Mouse (Mus musculus) cerebellum, adult 2 months (tissue): ENCODE measurements around the gene Sart3. TPM values are rescaled to one million over a fixed set of nuclear protein-coding genes. Genes with fewer than 3 reads are reported as not detected.

ENCODE experiments used
- DNase-seq, 2 experiments: peaks; one replicate each; pipeline ENCODE4 v3.0.0; 2021
- H3K27ac ChIP-seq: fragments of 200-500 bp; 2 replicates; pipeline ENCODE4 v1.5.1; 2012; ENCODE audit warnings: low read length, control low read depth, inconsistent platforms; ENCODE audit not compliant: insufficient read depth
- H3K27me3 ChIP-seq: fragments of 200-500 bp; 2 replicates; pipeline ENCODE4 v1.6.1; 2012; ENCODE audit warnings: inconsistent platforms, mild to moderate bottlenecking, low read length, moderate library complexity; ENCODE audit not compliant: control insufficient read depth, insufficient read depth
- H3K4me1 ChIP-seq: fragments of 200-500 bp; 2 replicates; pipeline ENCODE4 v1.6.1; 2011; ENCODE audit warnings: low read length; ENCODE audit not compliant: control insufficient read depth, insufficient read depth
- H3K4me3 ChIP-seq: fragments of 200-500 bp; replicated peaks from 2 replicates; pipeline ENCODE3; 2011; ENCODE audit warnings: mild to moderate bottlenecking, low read depth, low read length, control low read depth; ENCODE audit not compliant: insufficient read depth
- CTCF ChIP-seq: fragments of 200-500 bp; IDR thresholded peaks from 2 replicates; pipeline ENCODE4 v1.5.1; 2011; ENCODE audit warnings: low read depth, mild to moderate bottlenecking, control low read depth, low read length, moderate library complexity, borderline replicate concordance; ENCODE audit not compliant: insufficient read depth
- POLR2A ChIP-seq: fragments of 200-500 bp; IDR thresholded peaks from 2 replicates; pipeline ENCODE4 v1.6.1; 2011; ENCODE audit warnings: low read length, control low read depth, borderline replicate concordance; ENCODE audit not compliant: insufficient read depth
- WGBS: fragments of 180-500 bp; shearing (Covaris S2); methylation state at CpG from one replicate; pipeline ENCODE4 v1.1.7; 2018; 5-methylcytosine and 5-hydroxymethylcytosine counted together
- polyA plus RNA-seq: library from polyadenylated mRNA; depleted of rRNA; stranded (reverse); fragments of >200 nt; gene quantifications from 2 replicates; pipeline ENCODE4 v1.2.3, GENCODE M21; 2012

Sart3 gene
- polyA plus RNA-seq, 1 experiment: 43.5 TPM

- H3K27ac ChIP-seq: no peak overlapping the region
- no peak overlapping the region for H3K4me3 ChIP-seq
- WGBS: 93% methylated on average over 4 of the region's 4 CpGs
- H3K27me3 ChIP-seq: no peaks in the 10 kb centered on the region
- no peaks in the 10 kb centered on the region for H3K4me1 ChIP-seq
- TF ChIP-seq CTCF: no peak
- TF ChIP-seq POLR2A: no peak
- no peak for DNase-seq
Observed at GRCm38 (mm10) chr5:113810111-113810510, 37.8 kb upstream of the Sart3 start.

GRCm38 (mm10) chr5:113808177-113808576 lies 35.9 kb upstream of the Sart3 start:
- no peak for TF ChIP-seq POLR2A
- TF ChIP-seq CTCF: no peak
- H3K27me3 ChIP-seq: no peaks in the 10 kb centered on the region
- WGBS: 98% methylated on average over 2 of the region's 2 CpGs
- no peak overlapping the region for H3K4me3 ChIP-seq
- DNase-seq: no peak
- no peaks in the 10 kb centered on the region for H3K4me1 ChIP-seq
- no peak overlapping the region for H3K27ac ChIP-seq

GRCm38 (mm10) chr5:113807712-113808111 lies 35.4 kb upstream of the Sart3 start:
- no peak for TF ChIP-seq POLR2A
- TF ChIP-seq CTCF: no peak
- 55% methylated on average over 9 of the region's 9 CpGs for WGBS
- H3K27me3 ChIP-seq: no peaks in the 10 kb centered on the region
- no peaks in the 10 kb centered on the region for H3K4me1 ChIP-seq
- no peak overlapping the region for H3K27ac ChIP-seq
- no peak overlapping the region for H3K4me3 ChIP-seq
- DNase-seq: no peak

- DNase-seq: no peak
- no peaks in the 10 kb centered on the region for H3K4me1 ChIP-seq
- no peak overlapping the region for H3K4me3 ChIP-seq
- H3K27me3 ChIP-seq: no peaks in the 10 kb centered on the region
- WGBS: 39% methylated on average over 10 of the region's 10 CpGs
- H3K27ac ChIP-seq: no peak overlapping the region
- TF ChIP-seq CTCF (no peak), POLR2A (no peak)
Observed at GRCm38 (mm10) chr5:113806414-113806813, 34.1 kb upstream of the Sart3 start.

- no peak for DNase-seq
- no peak overlapping the region for H3K4me3 ChIP-seq
- no peak for TF ChIP-seq POLR2A
- TF ChIP-seq CTCF: no peak
- no peak overlapping the region for H3K27ac ChIP-seq
- no peaks in the 10 kb centered on the region for H3K4me1 ChIP-seq
- 77% methylated on average over 9 of the region's 9 CpGs for WGBS
- H3K27me3 ChIP-seq: no peaks in the 10 kb centered on the region
Observed at GRCm38 (mm10) chr5:113805301-113805700, 33.0 kb upstream of the Sart3 start.

GRCm38 (mm10) chr5:113804395-113804966 lies 32.2 kb upstream of the Sart3 start:
- TF ChIP-seq CTCF: no peak
- TF ChIP-seq POLR2A: no peak

GRCm38 (mm10) chr5:113800280-113800679 lies 28.0 kb upstream of the Sart3 start, which contains the start of gene Tmem119:
TSS of gene Tmem119 (minus strand) at chr5:113800516.
- H3K4me3 ChIP-seq: no peak within 1 kb of the TSS
- no peak for TF ChIP-seq CTCF
- TF ChIP-seq POLR2A: no peak
- no peaks in the 10 kb centered on the region for H3K27me3 ChIP-seq
- DNase-seq: no peak
- H3K4me1 ChIP-seq: no peaks in the 10 kb centered on the region
- no peak within 1 kb of the TSS for H3K27ac ChIP-seq
- 1% methylated on average over 11 of the region's 11 CpGs for WGBS

More at GRCm38 (mm10) chr5:113804395-113804966, 32.2 kb upstream of the Sart3 start:
- Histone ChIP-seq H3K27me3 (no peaks in the 10 kb centered on the region), H3K4me3 (no peak overlapping the region), H3K4me1 (no peaks in the 10 kb centered on the region), H3K27ac (no peak overlapping the region)
- no peak for DNase-seq
- WGBS: 62% methylated on average over 7 of the region's 7 CpGs

- H3K27me3 ChIP-seq: no peaks in the 10 kb centered on the region
- no peak for DNase-seq
- no peaks in the 10 kb centered on the region for H3K4me1 ChIP-seq
- H3K27ac ChIP-seq: no peak overlapping the region
- 31% methylated on average over 5 of the region's 5 CpGs for WGBS
- no peak overlapping the region for H3K4me3 ChIP-seq
- TF ChIP-seq CTCF (no peak), POLR2A (no peak)
Observed at GRCm38 (mm10) chr5:113799691-113800090, 27.4 kb upstream of the Sart3 start.

GRCm38 (mm10) chr5:113798525-113798924 lies 26.2 kb upstream of the Sart3 start:
- TF ChIP-seq CTCF (no peak), POLR2A (no peak)
- no peak for DNase-seq
- Histone ChIP-seq H3K4me3 (no peak overlapping the region), H3K27ac (no peak overlapping the region), H3K4me1 (no peaks in the 10 kb centered on the region), H3K27me3 (no peaks in the 10 kb centered on the region)
- 73% methylated on average over 9 of the region's 9 CpGs for WGBS
